Mouse (Mus musculus) brain, embryonic 18.5 days (tissue): ENCODE measurements at regions not wholly inside any gene's neighbourhood (a gene's known extent, or its start where the extent isn't known, plus 50 kb on each side); places are given as distances from the start of the nearest gene placed in this dataset.
A peak's percentile ranks its signal among the peaks of the same experiment; 100 is the strongest.

Experiments
- DNase-seq: peaks from one replicate; pipeline ENCODE4 v3.0.0-alpha.2; 2012; ENCODE audit warnings: low read depth, low spot score

DNA sequence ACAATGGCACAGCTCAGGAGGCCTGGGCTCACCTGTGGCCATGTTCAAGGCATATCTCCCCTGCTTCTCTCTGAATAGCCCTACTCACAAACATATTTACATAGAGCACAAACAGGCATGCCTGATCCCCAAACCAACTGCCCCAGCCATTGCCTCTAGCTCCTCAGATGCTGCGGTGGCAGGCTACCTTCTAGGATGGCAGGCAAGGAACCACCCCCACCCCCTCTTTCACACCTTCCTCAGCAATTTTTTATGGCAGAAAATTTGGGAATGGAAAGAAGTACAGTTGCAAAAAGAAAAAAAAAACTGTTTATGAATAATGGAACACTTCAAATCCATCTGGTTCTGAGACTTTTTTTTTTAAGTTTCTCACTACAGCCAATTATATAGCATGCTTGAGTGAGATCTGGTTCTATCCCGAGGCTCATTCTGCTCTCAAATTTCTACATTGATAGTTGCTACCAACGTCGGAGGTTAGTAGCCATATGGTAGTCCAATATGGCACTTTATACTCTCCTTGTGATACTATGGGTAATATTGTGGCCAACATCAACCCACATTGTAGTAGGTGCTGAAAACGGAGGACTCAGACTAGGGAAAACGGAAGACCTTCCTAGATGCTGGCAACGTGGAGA, 136.8 kb upstream of the Gm10295 start:
- DNase-seq: peak; percentile 54

DNA sequence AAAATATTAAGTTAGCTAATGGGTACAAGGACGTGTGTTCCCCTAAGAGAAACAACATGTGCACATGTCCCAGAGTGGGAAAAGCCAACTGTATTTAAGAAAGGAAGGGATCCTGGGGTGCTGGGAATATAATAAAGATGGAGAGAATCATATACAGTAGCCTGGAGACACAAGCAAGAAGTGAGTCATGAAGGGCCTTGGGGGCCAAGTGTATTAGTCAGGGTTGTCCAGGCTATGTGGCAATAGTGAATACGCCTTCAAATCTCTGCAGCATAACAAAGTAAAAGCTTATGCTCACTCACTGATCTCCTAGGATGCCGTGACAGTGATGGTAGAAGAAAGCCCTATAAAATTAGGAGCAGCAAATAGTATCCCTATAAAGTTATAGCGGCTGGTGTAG, 124.1 kb upstream of the Gm10295 start:
- no peak for DNase-seq

DNA sequence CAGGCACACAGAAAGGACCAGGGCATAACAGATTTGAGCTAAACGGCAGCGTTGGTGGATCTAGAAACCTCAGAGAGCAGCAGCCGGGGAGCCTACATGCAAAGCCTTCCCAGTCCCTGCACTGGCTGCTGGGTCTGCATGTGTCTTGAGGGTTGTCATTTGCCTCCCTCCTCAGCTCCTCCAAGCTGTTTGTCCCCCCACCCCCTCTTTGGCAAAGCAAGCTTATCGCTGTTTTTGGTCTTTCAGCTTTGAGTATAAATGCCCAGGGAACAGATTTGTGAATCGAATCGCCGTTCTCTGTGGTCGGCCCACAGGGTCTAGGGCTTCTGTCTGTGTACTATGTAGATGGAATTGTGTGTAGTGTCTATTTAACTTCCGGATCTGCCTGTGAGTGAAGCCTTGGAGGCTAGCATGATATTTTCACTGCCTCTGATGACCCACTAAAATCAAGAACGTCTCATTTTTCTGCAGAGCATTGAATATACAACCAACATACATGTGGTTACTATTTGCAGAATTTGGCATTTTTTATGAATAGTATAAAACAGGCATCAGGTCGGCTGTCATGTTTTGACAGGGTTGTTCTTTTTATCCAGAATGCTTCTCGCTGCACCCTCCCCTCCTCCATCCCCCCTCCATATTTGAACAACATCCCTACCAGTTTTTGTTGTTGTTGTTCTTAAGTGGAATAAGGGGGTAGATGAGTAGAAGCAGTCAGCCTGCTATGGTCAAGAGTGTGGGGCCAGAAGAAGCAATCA, 121.3 kb upstream of the Gm10295 start:
- peak; percentile 30 for DNase-seq

DNA sequence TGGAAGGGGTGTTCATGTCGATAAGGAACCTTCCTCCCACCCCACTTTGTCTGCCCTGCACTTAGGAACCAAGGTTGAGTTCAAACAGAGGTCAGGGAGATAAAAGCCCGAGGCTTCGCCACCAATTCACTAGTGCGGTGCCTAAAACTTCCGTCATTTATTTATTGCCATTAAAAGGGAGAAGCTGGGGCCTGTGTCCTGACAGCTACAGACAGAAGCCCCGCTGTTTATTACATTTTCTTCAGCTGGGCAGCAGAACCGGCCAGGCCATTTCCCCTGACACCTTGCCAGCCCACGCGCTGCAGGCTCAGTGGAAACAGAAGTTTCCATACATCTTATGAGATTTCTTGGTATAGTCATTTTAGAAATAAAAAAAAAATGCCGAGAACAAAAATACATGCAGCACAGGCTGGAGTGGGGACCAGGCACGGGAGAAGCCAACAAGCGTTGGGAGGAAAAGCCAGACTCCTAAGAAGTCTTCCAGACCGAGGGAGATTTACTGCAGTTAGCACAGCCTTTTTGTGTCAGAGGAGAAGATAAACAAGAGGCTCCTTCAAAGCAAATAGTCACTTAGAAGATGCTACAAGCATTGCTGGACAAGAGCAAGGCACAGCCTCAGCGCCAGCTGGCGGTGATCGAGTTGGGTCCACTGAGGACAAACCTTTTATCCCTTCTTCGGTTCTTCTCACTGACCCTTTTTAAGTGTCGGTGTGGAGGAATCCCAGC, 120.5 kb upstream of the Gm10295 start:
- no peak for DNase-seq

DNA sequence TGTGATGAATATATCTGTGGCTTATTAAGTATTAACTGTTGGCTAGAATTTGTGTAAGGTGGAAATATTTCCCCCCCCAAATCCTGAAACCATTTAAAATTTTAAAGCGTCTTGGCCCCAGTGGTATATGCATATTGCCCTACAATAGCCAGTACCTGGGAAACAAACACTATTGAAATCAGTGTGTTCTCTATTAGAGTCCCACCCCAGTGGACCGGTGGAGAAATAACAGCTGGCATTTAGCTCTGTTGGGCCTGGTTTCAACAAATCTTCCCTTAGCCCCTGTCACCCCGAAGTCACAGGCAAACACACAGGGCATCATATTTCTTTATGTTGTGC, 120.0 kb upstream of the Gm10295 start:
- DNase-seq: no peak

DNA sequence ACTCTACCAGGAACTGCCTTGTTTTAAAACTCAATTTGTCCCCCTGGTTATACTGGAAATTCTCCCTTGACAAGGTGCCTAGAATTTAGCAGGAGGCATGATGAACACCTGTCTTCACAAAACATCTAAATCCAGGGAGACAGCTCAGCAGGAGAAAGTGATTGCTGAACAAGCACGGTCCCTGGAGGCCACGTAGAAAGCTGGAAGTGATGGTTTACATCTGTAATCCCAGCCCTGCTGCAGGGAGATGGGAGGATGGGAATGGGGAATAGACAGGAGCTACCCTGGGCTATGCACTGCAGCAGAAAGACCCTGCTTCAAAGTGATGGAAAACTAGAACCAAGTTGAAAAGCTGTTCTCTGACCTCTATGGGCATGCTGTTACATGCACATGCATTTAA, 119.1 kb upstream of the Gm10295 start:
- DNase-seq: no peak

DNA sequence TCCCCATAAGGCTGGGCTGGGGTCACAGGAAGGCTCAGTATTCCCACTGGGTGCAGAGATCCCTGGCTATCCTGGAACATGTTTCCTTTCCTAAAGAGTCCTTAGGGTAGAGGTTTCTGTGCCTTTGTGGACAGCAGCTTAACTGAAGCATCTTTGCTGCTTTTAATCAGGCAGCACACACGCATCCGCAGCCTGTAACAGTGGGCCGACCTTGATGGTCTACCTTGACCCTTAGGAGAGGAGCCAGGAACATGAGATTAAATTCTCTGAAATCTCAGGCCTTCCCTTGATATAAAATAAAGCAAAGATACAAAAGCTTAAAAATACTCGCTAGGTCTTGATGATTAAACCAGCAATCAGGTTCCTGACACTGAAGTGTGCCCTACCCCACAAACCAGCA, 118.7 kb upstream of the Gm10295 start:
- DNase-seq: no peak

DNA sequence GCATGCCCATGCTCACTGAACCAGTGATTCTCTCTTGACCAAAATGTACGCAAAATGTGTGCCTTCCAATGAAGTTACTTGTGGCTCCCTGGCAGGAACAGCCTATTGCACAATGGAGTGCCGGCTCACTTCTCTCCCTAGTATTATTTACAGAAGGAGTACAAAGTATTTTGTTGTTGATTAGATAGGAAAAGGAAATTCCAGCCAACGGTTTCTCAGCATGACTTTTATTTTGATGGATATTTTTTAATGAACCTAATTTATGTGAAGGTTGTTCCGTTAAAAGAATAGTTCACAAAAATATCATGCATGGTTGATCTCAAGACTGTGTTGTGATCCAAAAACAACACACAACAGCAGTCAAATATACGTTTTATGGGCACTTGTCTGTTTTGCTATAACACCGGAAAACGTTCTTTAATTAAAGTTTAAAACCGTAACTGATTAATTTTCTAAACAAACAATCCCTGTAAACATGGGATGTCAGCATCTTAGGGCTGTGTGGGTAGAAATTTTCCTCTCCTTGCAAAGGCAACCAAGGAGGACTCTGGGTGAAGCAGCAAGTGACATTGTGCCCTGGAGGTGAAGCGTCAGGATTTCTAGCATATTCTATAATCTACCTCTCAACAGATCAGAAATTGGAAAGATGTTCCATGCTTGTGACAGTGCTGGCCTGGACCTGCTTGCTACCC, 116.3 kb upstream of the Gm10295 start:
- DNase-seq: no peak

DNA sequence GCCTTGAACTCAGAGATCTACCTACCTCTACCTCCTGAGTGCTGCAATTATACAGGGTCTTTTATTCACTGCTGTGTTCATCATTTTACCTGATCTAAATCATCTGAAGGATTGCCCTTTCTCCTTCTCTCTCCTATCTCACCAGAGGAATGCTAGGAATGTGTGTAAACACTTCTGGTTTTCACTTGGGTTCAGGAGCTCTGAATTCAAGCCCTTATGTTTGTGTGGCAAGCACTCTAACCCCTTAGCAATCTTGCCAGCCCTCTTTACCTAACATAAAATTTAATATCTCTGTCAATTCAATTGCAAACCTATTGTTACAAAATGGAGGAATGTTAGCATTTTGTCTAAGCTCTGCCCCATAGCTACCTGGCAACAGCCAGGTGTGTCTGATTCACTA, 112.8 kb upstream of the Gm10295 start:
- DNase-seq: no peak

DNA sequence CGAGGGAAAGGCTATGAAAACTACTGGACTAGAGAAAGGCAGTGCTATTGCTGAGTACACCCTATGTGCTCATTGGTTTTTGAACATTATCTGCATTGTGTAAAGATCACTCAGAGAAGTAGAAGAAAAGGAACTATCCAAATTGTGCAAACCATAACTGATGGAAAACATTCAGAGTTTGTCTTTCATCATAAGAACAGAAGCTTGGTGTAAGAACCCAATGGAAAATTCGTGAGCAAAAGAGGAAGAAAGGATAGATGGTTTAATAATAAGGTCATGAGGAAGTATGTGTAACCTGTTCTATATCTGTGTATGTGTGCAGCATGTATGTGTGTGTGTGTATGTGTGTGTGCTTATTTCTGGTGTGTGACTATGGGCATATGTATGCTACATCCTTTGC, 112.3 kb upstream of the Gm10295 start:
- DNase-seq: no peak

DNA sequence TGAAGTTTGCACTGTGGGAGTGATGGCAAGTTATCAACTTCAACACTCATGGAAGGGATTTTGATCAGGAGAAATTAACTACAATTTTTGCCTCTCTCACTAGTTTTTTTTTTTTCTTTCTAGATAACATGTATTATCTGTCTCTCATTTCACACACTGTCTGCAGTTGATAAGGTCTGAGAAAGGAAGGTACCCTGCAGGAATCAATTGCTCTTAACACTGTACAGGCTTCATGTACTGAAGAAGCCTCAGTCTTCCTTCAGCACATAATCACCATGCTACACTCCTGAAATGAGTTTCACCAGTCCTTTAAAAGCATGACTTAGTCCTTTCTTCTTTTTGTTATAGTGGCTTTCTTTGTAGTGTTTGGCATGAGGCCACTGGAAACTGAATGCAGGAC, 108.5 kb upstream of the Gm10295 start:
- no peak for DNase-seq

DNA sequence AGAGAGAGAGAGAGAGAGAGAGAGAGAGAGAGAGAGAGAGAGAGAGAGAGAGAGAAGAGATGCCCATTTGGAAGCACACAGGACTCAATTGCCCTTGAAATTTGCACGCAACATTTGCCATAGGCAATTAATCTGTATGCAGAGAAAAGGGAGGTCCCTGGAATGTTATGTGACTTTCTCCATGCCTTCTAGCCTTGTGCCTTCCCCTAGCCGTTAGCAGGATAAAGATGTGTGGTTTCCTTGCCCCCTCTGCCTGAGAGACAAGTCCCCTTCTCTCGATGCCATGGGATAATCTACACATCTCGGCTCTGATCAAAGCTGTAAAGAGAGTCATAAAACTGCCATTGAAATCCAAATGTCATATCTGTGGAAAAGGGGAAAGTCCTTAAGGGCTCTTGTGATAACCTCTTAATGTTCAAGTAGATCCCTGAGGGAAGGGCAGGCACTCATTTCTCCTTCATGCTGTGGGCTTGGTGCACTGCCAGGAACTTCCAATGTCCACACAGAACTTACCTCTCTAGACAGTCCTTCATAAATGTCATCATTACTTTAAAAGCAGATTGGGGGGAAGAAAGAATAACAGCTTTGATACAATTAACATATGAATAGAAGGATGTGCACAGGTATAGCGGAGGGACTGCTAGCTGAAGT, 106.9 kb upstream of the Gm10295 start:
- no peak for DNase-seq

DNA sequence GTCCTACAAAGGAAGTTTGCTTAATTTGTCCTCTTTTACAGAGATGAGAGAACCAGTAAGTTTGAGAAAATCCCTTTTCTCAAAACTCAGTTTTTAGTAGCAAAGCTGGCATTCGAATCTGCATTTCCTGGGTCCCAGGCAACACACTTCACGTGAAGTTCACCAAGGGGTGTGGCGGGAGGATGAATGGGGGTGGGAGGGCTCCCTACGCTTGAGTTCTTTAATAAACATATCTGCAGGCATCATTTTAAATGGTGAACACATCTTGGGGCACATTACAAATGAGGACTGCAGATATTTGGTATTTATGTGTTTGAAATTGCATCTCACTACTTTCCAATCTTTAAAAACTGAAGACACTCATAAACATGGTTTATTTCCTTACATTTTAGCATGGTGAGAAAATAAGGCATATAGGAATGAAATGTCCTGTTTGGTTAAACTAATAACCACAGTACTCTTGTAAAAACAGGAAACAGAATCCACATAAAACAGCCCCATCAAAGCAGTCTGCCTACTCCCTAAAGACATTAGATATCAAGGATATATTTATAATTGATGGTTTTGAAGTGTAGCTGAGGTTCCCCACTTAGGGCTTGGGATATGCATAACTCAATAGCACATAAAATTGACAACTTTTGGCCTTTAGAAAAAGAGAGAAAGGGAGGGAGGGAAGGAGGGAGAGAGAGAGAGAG, 106.3 kb upstream of the Gm10295 start:
- no peak for DNase-seq

DNA sequence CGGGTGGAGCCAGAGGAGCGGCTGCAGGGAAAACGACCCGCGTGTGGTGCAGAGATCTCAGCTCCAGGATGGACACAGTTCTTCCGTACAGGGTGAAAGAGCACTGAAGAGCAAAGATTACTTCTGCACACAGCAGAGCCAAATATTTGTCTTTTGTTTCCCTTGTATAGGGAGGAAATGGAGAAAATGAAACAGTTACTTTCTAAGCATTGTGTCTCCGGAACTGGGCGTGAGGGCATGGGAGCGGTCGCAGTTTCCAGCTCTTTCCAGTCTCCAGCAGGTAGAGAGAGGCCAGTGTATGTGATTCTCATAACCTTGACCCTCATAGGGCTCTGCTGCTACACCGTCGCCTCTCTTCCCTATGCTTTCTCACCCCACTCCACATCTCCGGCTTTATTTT, 105.1 kb upstream of the Gm10295 start:
- no peak for DNase-seq

DNA sequence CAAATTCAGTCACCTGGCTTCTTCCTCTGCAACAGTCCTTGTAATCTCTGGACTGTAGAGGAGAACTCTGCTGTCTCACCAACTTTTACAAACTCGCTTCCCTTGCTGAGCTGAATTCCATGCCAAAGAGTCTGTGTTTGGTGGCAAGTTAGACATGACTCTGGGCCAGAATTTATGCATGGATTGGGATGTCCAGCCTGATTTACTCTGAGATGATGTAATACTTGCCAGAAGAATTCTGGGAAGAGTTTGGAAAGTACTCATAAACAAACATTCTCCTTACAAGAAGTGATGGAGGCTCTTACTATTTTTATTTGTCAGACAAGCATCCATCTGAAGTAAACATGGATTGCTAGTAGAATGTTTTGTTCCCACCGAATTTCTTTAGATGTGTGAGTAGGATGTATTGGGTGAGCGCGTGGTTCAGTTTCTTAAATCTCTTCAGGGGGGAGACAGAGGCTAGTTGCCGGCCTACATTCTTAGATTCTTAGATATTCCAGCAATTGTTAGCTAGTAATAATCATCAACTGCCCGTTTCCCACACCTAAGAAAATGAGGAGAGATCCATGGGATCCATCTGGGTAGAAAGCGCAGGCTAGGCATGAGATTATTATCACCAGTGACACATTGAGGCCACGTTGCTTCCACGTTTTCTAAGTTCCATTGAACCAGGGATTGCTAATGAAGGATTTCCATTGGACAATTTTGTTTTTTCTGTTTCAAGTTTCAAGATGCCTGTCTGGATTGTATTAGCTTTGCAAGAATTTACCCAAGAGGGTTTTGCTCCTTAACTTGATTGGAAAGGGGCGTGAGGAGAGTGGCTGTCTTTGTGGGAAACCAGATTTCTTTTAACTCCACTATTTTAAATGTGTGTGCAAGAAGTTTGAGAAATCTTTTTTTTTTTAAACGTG, 89.3 kb upstream of the Gm10295 start:
- DNase-seq: no peak

DNA sequence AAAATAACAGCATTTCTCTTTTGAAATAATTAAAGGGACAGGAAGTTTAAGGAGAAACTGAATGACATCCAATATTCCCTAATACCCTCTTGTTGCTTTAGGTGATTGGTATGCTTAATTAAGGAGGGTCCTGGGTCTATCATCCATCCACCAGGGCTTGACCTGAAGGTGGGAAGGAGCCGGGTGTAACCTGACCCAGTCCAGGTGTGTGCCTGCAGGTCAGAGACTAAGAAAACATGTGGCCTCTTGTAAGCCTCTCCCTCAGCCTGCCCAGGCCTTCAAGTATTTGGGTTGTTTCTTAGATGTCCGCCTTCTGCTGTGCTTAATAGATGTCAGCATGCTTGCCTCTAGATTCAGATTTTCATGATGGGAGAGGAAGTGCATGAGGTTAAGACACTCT, 74.7 kb upstream of the Gm10295 start:
- no peak for DNase-seq

DNA sequence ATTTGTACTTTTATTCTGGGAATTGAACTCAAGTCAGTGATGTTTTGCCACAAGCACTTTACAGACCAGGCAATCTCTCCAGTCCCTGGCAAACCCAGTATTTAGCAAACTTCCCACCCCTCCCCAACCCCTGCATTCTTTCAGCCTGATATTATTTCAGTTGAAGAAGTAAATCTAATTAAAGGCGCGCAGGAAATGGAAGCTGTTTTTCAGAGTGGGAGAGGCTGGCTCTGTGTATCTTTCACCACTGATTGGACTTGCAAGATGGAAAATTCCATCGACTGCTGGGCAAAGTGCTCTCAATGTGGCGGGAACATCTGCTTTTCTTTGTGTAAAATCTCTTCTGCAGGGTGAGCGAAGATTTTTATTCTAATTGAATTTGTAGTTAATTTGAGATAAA, 68.0 kb upstream of the Gm10295 start:
- no peak for DNase-seq

DNA sequence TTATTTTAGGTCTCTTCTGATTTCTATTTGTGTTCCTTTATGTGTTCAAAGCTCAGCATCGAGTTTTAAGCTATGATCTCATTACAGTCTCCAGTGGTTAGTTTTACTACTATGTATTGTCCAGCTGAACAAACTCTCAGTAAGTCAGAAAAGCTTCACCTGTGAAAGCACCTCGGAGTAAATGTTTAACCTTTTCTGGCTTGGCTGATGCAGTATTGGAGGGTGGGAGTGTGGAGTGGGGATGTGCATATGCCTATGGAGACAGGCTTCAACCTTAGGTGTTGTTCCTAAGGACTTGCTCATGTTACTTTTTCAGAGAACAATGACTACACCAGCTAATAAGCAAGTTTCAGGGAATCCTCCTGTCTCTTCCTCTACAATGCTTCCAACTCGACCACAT, 67.6 kb upstream of the Gm10295 start:
- no peak for DNase-seq

DNA sequence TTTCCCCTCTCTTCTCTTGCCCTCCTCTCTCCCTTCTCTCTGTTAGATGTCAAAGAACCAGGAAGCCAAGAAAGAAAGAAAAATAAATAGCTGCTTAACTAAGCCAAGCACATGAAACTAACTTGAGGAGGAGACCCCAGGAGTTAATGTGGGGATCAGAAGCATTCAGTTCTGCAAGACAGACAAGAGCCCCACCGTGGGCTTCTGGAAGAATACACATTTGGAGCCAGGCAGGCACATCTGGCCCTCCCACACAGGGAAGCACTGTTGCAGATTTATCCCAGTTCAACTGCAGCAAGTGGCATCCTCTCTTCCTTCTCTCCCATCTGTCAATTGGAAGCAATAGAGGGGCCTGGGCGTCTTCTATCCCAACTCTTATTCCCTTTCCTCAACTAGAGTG, 63.5 kb upstream of the Gm10295 start:
- no peak for DNase-seq

DNA sequence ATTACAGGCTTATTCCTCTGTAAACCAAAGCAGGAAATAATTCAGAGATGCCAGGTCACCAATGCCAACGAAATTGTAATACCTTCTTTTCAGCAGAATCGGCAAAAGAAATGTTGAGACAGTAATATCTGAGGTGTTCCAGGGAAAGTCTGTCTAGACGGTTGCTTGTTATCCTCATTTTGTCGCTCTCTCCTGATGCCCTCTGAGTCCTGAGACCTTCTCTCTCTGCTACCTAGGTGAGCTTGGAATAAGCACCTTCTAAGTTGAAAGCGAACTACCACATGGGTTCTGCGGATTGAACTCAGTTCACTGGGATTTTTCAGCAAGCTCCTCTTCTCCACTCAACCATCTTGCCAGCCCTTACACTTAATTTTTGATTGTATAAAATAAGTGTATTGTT, 61.8 kb upstream of the Gm10295 start:
- DNase-seq: no peak
